Mouse (Mus musculus) forebrain, embryonic 16.5 days (tissue): ENCODE data around the gene Hdgfl2. TPM values are rescaled to one million over a fixed set of nuclear protein-coding genes. Genes with fewer than 3 reads are reported as not detected.

Source experiments
- ATAC-seq: fragments of 200-750 bp; cut with Nextera tagmentation; 2 replicates; pipeline ENCODE4 v1.8.0; 2017; ENCODE audit warnings: mild to moderate bottlenecking, moderate library complexity
- H3K27ac ChIP-seq: fragments of 300-500 bp; sonication (generic); 2 replicates; pipeline ENCODE4 v1.5.1; 2014; ENCODE audit warnings: low read length, control low read depth
- H3K27me3 ChIP-seq: fragments of 300-500 bp; sonication (generic); replicated peaks from 2 replicates; pipeline ENCODE4 v1.6.1; 2014; ENCODE audit warnings: low read length; ENCODE audit not compliant: control insufficient read depth, insufficient read depth
- H3K36me3 ChIP-seq: fragments of 300-500 bp; sonication (generic); 2 replicates; pipeline ENCODE4 v1.6.1; 2014; ENCODE audit not compliant: control insufficient read depth, insufficient read depth
- H3K4me1 ChIP-seq: fragments of 300-500 bp; sonication (generic); replicated peaks from 2 replicates; pipeline ENCODE4 v1.6.1; 2014; ENCODE audit warnings: low read length; ENCODE audit not compliant: control insufficient read depth, insufficient read depth
- H3K4me2 ChIP-seq: fragments of 300-500 bp; sonication (generic); 2 replicates; pipeline ENCODE4 v1.6.1; 2014; ENCODE audit warnings: mild to moderate bottlenecking, low read length, control low read depth
- H3K4me3 ChIP-seq: fragments of 300-500 bp; sonication (generic); replicated peaks from 2 replicates; pipeline ENCODE4 v1.5.1; 2014; ENCODE audit warnings: mild to moderate bottlenecking, low read length, control low read depth
- H3K9ac ChIP-seq: fragments of 300-500 bp; sonication (generic); replicated peaks from 2 replicates; pipeline ENCODE4 v1.6.1; 2014; ENCODE audit warnings: low read depth, low read length, control low read depth
- H3K9me3 ChIP-seq: fragments of 300-500 bp; sonication (generic); 2 replicates; pipeline ENCODE4 v1.6.1; 2016; ENCODE audit warnings: low read length; ENCODE audit not compliant: control insufficient read depth
- WGBS: fragments of 180-500 bp; shearing (Covaris S2); extraction: QIAGEN DNeasy Blood & Tissue Kit; methylation state at CpG from one replicate; pipeline ENCODE4 v1.1.7; 2014; 5-methylcytosine and 5-hydroxymethylcytosine counted together
- polyA plus RNA-seq: library from polyadenylated mRNA; unstranded; fragments of >200 nt; fragmentation: Nextera tagmentation; extraction: Ambion mirVana; gene quantifications from 2 replicates; pipeline ENCODE4 v1.2.1, GENCODE M21; 2015

Hdgfl2 gene
- polyA plus RNA-seq, 1 experiment from 2014 or later: 158 TPM

- H3K4me1 ChIP-seq: no peaks in the 10 kb centered on the region
- H3K27ac ChIP-seq: no peak overlapping the region
- H3K4me2 ChIP-seq: no peak overlapping the region
- no peaks in the 10 kb centered on the region for H3K27me3 ChIP-seq
- 68% methylated on average over 2 of the region's 2 CpGs for WGBS
- no peak overlapping the region for H3K9ac ChIP-seq
- H3K9me3 ChIP-seq: no peaks in the 10 kb centered on the region
- H3K36me3 ChIP-seq: peaks cover 1% of the 10 kb centered on the region
- no peak for ATAC-seq
- H3K4me3 ChIP-seq: no peak overlapping the region
These were observed 28.3 kb downstream of the Hdgfl2 start for GRCm38 (mm10) chr17:56107736-56108135.

- ATAC-seq: no peak
- Histone ChIP-seq H3K4me1 (no peaks in the 10 kb centered on the region), H3K27ac (no peak overlapping the region), H3K36me3 (no peaks in the 10 kb centered on the region), H3K4me3 (no peak overlapping the region), H3K27me3 (no peaks in the 10 kb centered on the region), H3K9me3 (no peaks in the 10 kb centered on the region), H3K4me2 (no peak overlapping the region), H3K9ac (no peak overlapping the region)
- WGBS: 84% methylated on average over 6 of the region's 6 CpGs
These were observed 29.1 kb downstream of the Hdgfl2 start for GRCm38 (mm10) chr17:56108334-56109044.

GRCm38 (mm10) chr17:56109219-56110051, 30.0 kb downstream of the Hdgfl2 start, which contains the start of gene Plin4:
Plin4 (minus strand) TSS chr17:56109803.
- no peak for ATAC-seq
- Histone ChIP-seq H3K4me3 (no peak within 1 kb of the TSS), H3K9ac (no peak within 1 kb of the TSS), H3K9me3 (no peaks in the 10 kb centered on the region), H3K4me1 (no peaks in the 10 kb centered on the region), H3K4me2 (no peak within 1 kb of the TSS), H3K27ac (no peak within 1 kb of the TSS), H3K36me3 (no peaks in the 10 kb centered on the region), H3K27me3 (no peaks in the 10 kb centered on the region)
- WGBS: 67% methylated on average over 9 of the region's 10 CpGs

GRCm38 (mm10) chr17:56110571-56110970, 31.1 kb downstream of the Hdgfl2 start:
- Histone ChIP-seq H3K27me3 (no peaks in the 10 kb centered on the region), H3K9me3 (no peaks in the 10 kb centered on the region), H3K4me2 (no peak overlapping the region), H3K27ac (no peak overlapping the region), H3K9ac (no peak overlapping the region), H3K36me3 (no peaks in the 10 kb centered on the region), H3K4me3 (no peak overlapping the region), H3K4me1 (no peaks in the 10 kb centered on the region)
- ATAC-seq: no peak
- 58% methylated on average over 4 of the region's 4 CpGs for WGBS

- no peak overlapping the region for H3K4me2 ChIP-seq
- WGBS: 56% methylated on average over 1 of the region's 1 CpGs
- no peaks in the 10 kb centered on the region for H3K9me3 ChIP-seq
- H3K4me1 ChIP-seq: no peaks in the 10 kb centered on the region
- no peak for ATAC-seq
- H3K27me3 ChIP-seq: no peaks in the 10 kb centered on the region
- H3K4me3 ChIP-seq: no peak overlapping the region
- H3K27ac ChIP-seq: no peak overlapping the region
- no peaks in the 10 kb centered on the region for H3K36me3 ChIP-seq
- no peak overlapping the region for H3K9ac ChIP-seq
These were observed 31.6 kb downstream of the Hdgfl2 start for GRCm38 (mm10) chr17:56111021-56111420.

GRCm38 (mm10) chr17:56111864-56112263, 32.4 kb downstream of the Hdgfl2 start:
- peak; percentile 32; the same call in 1 of the 2 replicates for ATAC-seq
- Histone ChIP-seq H3K9me3 (no peaks in the 10 kb centered on the region), H3K4me3 (no peak overlapping the region), H3K4me2 (no peak overlapping the region), H3K27ac (no peak overlapping the region), H3K36me3 (no peaks in the 10 kb centered on the region), H3K27me3 (peaks cover 3% of the 10 kb centered on the region; the same call in 1 of the 2 replicates), H3K4me1 (no peaks in the 10 kb centered on the region), H3K9ac (no peak overlapping the region)
- WGBS: 46% methylated on average over 5 of the region's 5 CpGs

GRCm38 (mm10) chr17:56112743-56113142, 33.3 kb downstream of the Hdgfl2 start:
- no peak overlapping the region for H3K4me2 ChIP-seq
- no peak overlapping the region for H3K4me3 ChIP-seq
- H3K36me3 ChIP-seq: no peaks in the 10 kb centered on the region
- 73% methylated on average over 3 of the region's 3 CpGs for WGBS
- H3K4me1 ChIP-seq: peaks cover 7% of the 10 kb centered on the region
- peaks cover 9% of the 10 kb centered on the region; the same call in 1 of the 2 replicates for H3K27me3 ChIP-seq
- H3K27ac ChIP-seq: no peak overlapping the region
- no peaks in the 10 kb centered on the region for H3K9me3 ChIP-seq
- no peak for ATAC-seq
- H3K9ac ChIP-seq: no peak overlapping the region

GRCm38 (mm10) chr17:56116193-56116592, 36.8 kb downstream of the Hdgfl2 start:
- H3K9ac ChIP-seq: no peak overlapping the region
- no peaks in the 10 kb centered on the region for H3K36me3 ChIP-seq
- H3K4me1 ChIP-seq: peaks cover 7% of the 10 kb centered on the region
- no peak for ATAC-seq
- no peaks in the 10 kb centered on the region for H3K9me3 ChIP-seq
- H3K27ac ChIP-seq: no peak overlapping the region
- whole genome bisulfite sequencing: 81% methylated on average over 10 of the region's 10 CpGs
- peaks cover 32% of the 10 kb centered on the region for H3K27me3 ChIP-seq
- H3K4me2 ChIP-seq: no peak overlapping the region
- no peak overlapping the region for H3K4me3 ChIP-seq

GRCm38 (mm10) chr17:56117251-56117710, 37.8 kb downstream of the Hdgfl2 start, which contains the start of gene Plin5:
Plin5 (minus strand) TSS chr17:56117596.
- ATAC-seq: peak; percentile 44
- no peak within 1 kb of the TSS for H3K27ac ChIP-seq
- peaks cover 2% of the 10 kb centered on the region for H3K9me3 ChIP-seq
- H3K36me3 ChIP-seq: no peaks in the 10 kb centered on the region
- peak within 1 kb of the TSS; percentile 51 for H3K4me2 ChIP-seq
- 0 out of 2 replicates have a peak within 1 kb of the TSS, but pooled peaks have one; percentile 38 for H3K9ac ChIP-seq
- peaks cover 7% of the 10 kb centered on the region for H3K4me1 ChIP-seq
- H3K27me3 ChIP-seq: peaks cover 43% of the 10 kb centered on the region
- under 1% methylated on average over 27 of the region's 27 CpGs for WGBS
- peak within 1 kb of the TSS; percentile 35 for H3K4me3 ChIP-seq
